Mouse (Mus musculus) small intestine, adult 2 months (tissue): ENCODE measurements around the gene Gpm6b. TPM values are rescaled to one million over a fixed set of nuclear protein-coding genes. Genes with fewer than 3 reads are reported as not detected.

Source experiments
- H3K27ac ChIP-seq: fragments of 200-500 bp; 2 replicates; pipeline ENCODE4 v1.5.1; 2012; ENCODE audit warnings: low read depth, low read length, control low read depth, inconsistent platforms; ENCODE audit not compliant: insufficient read depth
- H3K27me3 ChIP-seq: fragments of 200-500 bp; 2 replicates; pipeline ENCODE4 v1.6.1; 2012; ENCODE audit warnings: mild to moderate bottlenecking, moderate library complexity, low read length, inconsistent platforms; ENCODE audit not compliant: control insufficient read depth, insufficient read depth
- H3K36me3 ChIP-seq: fragments of 200-500 bp; 2 replicates; pipeline ENCODE4 v1.6.1; 2012; ENCODE audit warnings: mild to moderate bottlenecking, low read length, control low read depth, inconsistent platforms; ENCODE audit not compliant: control insufficient read depth, insufficient read depth
- H3K4me1 ChIP-seq: fragments of 200-500 bp; 2 replicates; pipeline ENCODE4 v1.6.1; 2012; ENCODE audit warnings: low read length, inconsistent platforms, mixed read lengths; ENCODE audit not compliant: control insufficient read depth, insufficient read depth, insufficient read length
- H3K4me3 ChIP-seq: fragments of 200-500 bp; 2 replicates; pipeline ENCODE4 v1.5.1; 2012; ENCODE audit warnings: low read depth, mild to moderate bottlenecking, control low read depth, inconsistent platforms, low read length, moderate library complexity
- CTCF ChIP-seq: fragments of 200-500 bp; IDR thresholded peaks from 2 replicates; pipeline ENCODE4 v1.5.1; 2012; ENCODE audit warnings: low read depth, mild to moderate bottlenecking, control low read depth, inconsistent platforms, low read length, moderate library complexity, mixed read lengths; ENCODE audit not compliant: insufficient replicate concordance, insufficient read length; ENCODE audit errors: extremely low read depth
- POLR2A ChIP-seq: fragments of 200-500 bp; IDR thresholded peaks from 2 replicates; pipeline ENCODE4 v1.6.1; 2012; ENCODE audit warnings: low read depth, mild to moderate bottlenecking, control low read depth, inconsistent platforms, low read length, moderate library complexity
- WGBS: fragments of 180-500 bp; shearing (Covaris S2); methylation state at CpG from one replicate; pipeline ENCODE4 v1.1.7; 2018; 5-methylcytosine and 5-hydroxymethylcytosine counted together
- polyA plus RNA-seq: library from polyadenylated mRNA; depleted of rRNA; stranded (reverse); fragments of >200 nt; gene quantifications from 2 replicates; pipeline ENCODE4 v1.2.3, GENCODE M21; 2012

Gpm6b gene
- polyA plus RNA-seq, 1 experiment, result 0.75 TPM

- WGBS, result 88% methylated on average over 4 of the region's 4 CpGs
- TF ChIP-seq CTCF (no peak), POLR2A (no peak)
- H3K27me3 ChIP-seq, result no peaks in the 10 kb centered on the region
These were observed 101.2 kb downstream of the Gpm6b start for GRCm38 (mm10) chrX:166339911-166340310.

GRCm38 (mm10) chrX:166341795-166342194, 103.1 kb downstream of the Gpm6b start:
- WGBS, result 81% methylated on average over 6 of the region's 6 CpGs
- Histone ChIP-seq H3K27ac (no peak overlapping the region), H3K4me3 (no peak overlapping the region), H3K27me3 (no peaks in the 10 kb centered on the region), H3K4me1 (no peaks in the 10 kb centered on the region), H3K36me3 (no peaks in the 10 kb centered on the region)
- no peak for TF ChIP-seq CTCF
- TF ChIP-seq POLR2A, result no peak

More at GRCm38 (mm10) chrX:166339911-166340310, 101.2 kb downstream of the Gpm6b start:
- H3K36me3 ChIP-seq, result no peaks in the 10 kb centered on the region
- no peak overlapping the region for H3K27ac ChIP-seq
- H3K4me3 ChIP-seq, result no peak overlapping the region
- H3K4me1 ChIP-seq, result no peaks in the 10 kb centered on the region

- no peaks in the 10 kb centered on the region for H3K27me3 ChIP-seq
- H3K4me3 ChIP-seq, result no peak overlapping the region
- H3K36me3 ChIP-seq, result no peaks in the 10 kb centered on the region
- TF ChIP-seq CTCF (no peak), POLR2A (no peak)
- WGBS, result 25% methylated on average over 10 of the region's 10 CpGs
- H3K27ac ChIP-seq, result no peak overlapping the region
- no peaks in the 10 kb centered on the region for H3K4me1 ChIP-seq
These were observed 105.7 kb downstream of the Gpm6b start for GRCm38 (mm10) chrX:166344228-166345015.

- Histone ChIP-seq H3K36me3 (no peaks in the 10 kb centered on the region), H3K27me3 (no peaks in the 10 kb centered on the region), H3K4me3 (no peak overlapping the region), H3K27ac (no peak overlapping the region), H3K4me1 (no peaks in the 10 kb centered on the region)
- TF ChIP-seq CTCF (no peak), POLR2A (no peak)
- 83% methylated on average over 6 of the region's 6 CpGs for WGBS
These were observed 109.4 kb downstream of the Gpm6b start for GRCm38 (mm10) chrX:166348086-166348485.

GRCm38 (mm10) chrX:166348634-166349033, 109.9 kb downstream of the Gpm6b start:
- WGBS, result 88% methylated on average over 4 of the region's 4 CpGs
- Histone ChIP-seq H3K27ac (no peak overlapping the region), H3K36me3 (no peaks in the 10 kb centered on the region)

GRCm38 (mm10) chrX:166351790-166352189, 113.1 kb downstream of the Gpm6b start:
- no peaks in the 10 kb centered on the region for H3K4me1 ChIP-seq
- 18% methylated on average over 6 of the region's 6 CpGs for WGBS
- no peak overlapping the region for H3K27ac ChIP-seq
- TF ChIP-seq POLR2A, result no peak
- peak; percentile 60; the same call in 1 of the 2 replicates for TF ChIP-seq CTCF
- no peaks in the 10 kb centered on the region for H3K36me3 ChIP-seq
- H3K4me3 ChIP-seq, result no peak overlapping the region
- H3K27me3 ChIP-seq, result no peaks in the 10 kb centered on the region

More at GRCm38 (mm10) chrX:166348634-166349033, 109.9 kb downstream of the Gpm6b start:
- no peaks in the 10 kb centered on the region for H3K27me3 ChIP-seq
- no peaks in the 10 kb centered on the region for H3K4me1 ChIP-seq
- H3K4me3 ChIP-seq, result no peak overlapping the region
- TF ChIP-seq POLR2A (no peak), CTCF (no peak)

GRCm38 (mm10) chrX:166353412-166353811, 114.7 kb downstream of the Gpm6b start:
- 53% methylated on average over 2 of the region's 2 CpGs for WGBS

More at GRCm38 (mm10) chrX:166353412-166353811, 114.7 kb downstream of the Gpm6b start:
- H3K4me1 ChIP-seq, result no peaks in the 10 kb centered on the region
- no peak overlapping the region for H3K4me3 ChIP-seq
- no peak for TF ChIP-seq POLR2A
- TF ChIP-seq CTCF, result no peak
- no peaks in the 10 kb centered on the region for H3K36me3 ChIP-seq
- no peak overlapping the region for H3K27ac ChIP-seq
- no peaks in the 10 kb centered on the region for H3K27me3 ChIP-seq
